16 mouse cellular contexts compared by ENCODE assay signal in the genomic region with DNA sequence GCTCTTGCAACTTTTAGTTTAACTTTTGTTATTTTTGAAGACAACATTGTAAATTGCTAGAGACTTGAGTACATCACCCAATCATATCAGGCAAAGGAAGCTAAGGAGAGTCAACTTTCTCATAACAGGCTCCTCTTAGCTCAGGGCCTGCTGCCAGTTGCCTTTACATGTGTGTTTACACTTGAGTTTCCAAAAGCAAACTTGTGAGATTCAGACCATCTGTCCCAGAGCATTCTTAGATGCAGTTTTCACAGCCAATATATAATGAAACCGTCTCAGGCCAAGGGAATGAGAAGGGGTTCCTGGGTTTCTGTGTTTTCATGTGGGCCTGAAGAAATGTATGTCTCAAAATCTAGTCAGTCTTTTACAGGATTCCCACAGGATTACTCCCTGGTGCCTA.
DNase-seq lines count a peak whose midpoint lies in the region; ATAC-seq and TF ChIP-seq lines count a peak whose summit lies in the region.
"Had no signal": no experiment of that assay in that cellular context is flagged by ENCODE, and none has a peak within 500 bp of the region (broad histone marks: within the 10 kb centered on the region; RNA-seq: fewer than 3 reads in every experiment).

No protein-coding gene starts in this region.

- no peak overlapping the region for H3K9ac ChIP-seq in forebrain, embryonic 14.5 days (ENCODE audit: low read length)
- H3K9ac ChIP-seq in stomach, embryonic 14.5 days (replicated peaks; ENCODE audit: low read depth, low read length) = no peak overlapping the region
- H3K9ac ChIP-seq in stomach, postnatal 0 days (ENCODE audit: low read length) = no peak overlapping the region
- H3K9ac ChIP-seq: heart, embryonic 13.5 days; liver, embryonic 13.5 days; midbrain, embryonic 15.5 days had no signal

- H3K4me2 ChIP-seq in forebrain, embryonic 14.5 days (ENCODE audit: low read length) = no peak overlapping the region
- no peak overlapping the region for H3K4me2 ChIP-seq in stomach, embryonic 14.5 days (replicated peaks; ENCODE audit: low read depth, low read length)
- H3K4me2 ChIP-seq in stomach, postnatal 0 days (replicated peaks; ENCODE audit: low read depth) = no peak overlapping the region
- H3K4me2 ChIP-seq: heart, embryonic 13.5 days; liver, embryonic 13.5 days; midbrain, embryonic 15.5 days had no signal

- H3K4me3 ChIP-seq in forebrain, embryonic 14.5 days (ENCODE audit: low read depth, low read length) = no peak overlapping the region
- no peak overlapping the region for H3K4me3 ChIP-seq in forebrain, embryonic 10.5 days
- no peak overlapping the region for H3K4me3 ChIP-seq in stomach, embryonic 14.5 days (ENCODE audit: low read depth, low read length)
- no peak overlapping the region for H3K4me3 ChIP-seq in stomach, postnatal 0 days (ENCODE audit: low read depth, low read length)
- H3K4me3 ChIP-seq: heart, embryonic 13.5 days; hindbrain, embryonic 10.5 days; liver, embryonic 13.5 days; midbrain, embryonic 15.5 days had no signal

- intact Hi-C loops in gastrocnemius, postnatal 14 days (cut with DNase I; ENCODE audit: low total_unique reads) = no loop called here

- DNase-seq in forebrain, embryonic 14.5 days (ENCODE audit: low spot score) = peak; percentile 88
- no peak for DNase-seq in forebrain, embryonic 10.5 days (ENCODE audit: extremely low spot score, low spot score)
- DNase-seq in stomach, postnatal 0 days (ENCODE audit: low spot score) = no peak
- peak; percentile 21 to 25 for DNase-seq in right cerebral cortex, adult 2 months (ENCODE audit: low spot score in 2 of 2)
- DNase-seq in adrenal gland, postnatal 4 days (ENCODE audit: low spot score in 2 of 2) = no peak
- DNase-seq in gastrocnemius, postnatal 14 days = no peak
- no peak for DNase-seq in Muller cell, postnatal 12 days (ENCODE audit: inconsistent ontology term)
- DNase-seq: cerebellum, adult 9-10 months; gastrocnemius, postnatal 25 days; kidney, adult 18-20 months; liver, embryonic 13.5 days; thymus, postnatal 25 days had no signal

- no peaks in the 10 kb centered on the region for H3K4me1 ChIP-seq in forebrain, embryonic 14.5 days (ENCODE audit: control insufficient read depth, insufficient read depth, low read length)
- no peaks in the 10 kb centered on the region for H3K4me1 ChIP-seq in forebrain, embryonic 10.5 days
- H3K4me1 ChIP-seq in stomach, embryonic 14.5 days (ENCODE audit: control insufficient read depth, insufficient read depth, low read length) = no peaks in the 10 kb centered on the region
- H3K4me1 ChIP-seq in stomach, postnatal 0 days (replicated peaks; ENCODE audit: control insufficient read depth, insufficient read depth) = no peaks in the 10 kb centered on the region
- H3K4me1 ChIP-seq: heart, embryonic 13.5 days; hindbrain, embryonic 10.5 days; liver, embryonic 13.5 days; midbrain, embryonic 15.5 days had no signal

- no peaks in the 10 kb centered on the region for H3K36me3 ChIP-seq in forebrain, embryonic 14.5 days (ENCODE audit: control insufficient read depth, insufficient read depth, low read length)
- H3K36me3 ChIP-seq in forebrain, embryonic 10.5 days (replicated peaks) = no peaks in the 10 kb centered on the region
- H3K36me3 ChIP-seq in stomach, embryonic 14.5 days (ENCODE audit: control insufficient read depth, insufficient read depth, low read length) = no peaks in the 10 kb centered on the region
- no peaks in the 10 kb centered on the region for H3K36me3 ChIP-seq in stomach, postnatal 0 days (ENCODE audit: control insufficient read depth, insufficient read depth, low read length)
- H3K36me3 ChIP-seq: heart, embryonic 13.5 days; hindbrain, embryonic 10.5 days; liver, embryonic 13.5 days; midbrain, embryonic 15.5 days had no signal

- H3K9me3 ChIP-seq in forebrain, embryonic 14.5 days (replicated peaks; ENCODE audit: control insufficient read depth, low read length) = no peaks in the 10 kb centered on the region
- no peaks in the 10 kb centered on the region for H3K9me3 ChIP-seq in forebrain, embryonic 10.5 days
- no peaks in the 10 kb centered on the region for H3K9me3 ChIP-seq in stomach, embryonic 14.5 days (ENCODE audit: control insufficient read depth, low read depth, low read length)
- no peaks in the 10 kb centered on the region for H3K9me3 ChIP-seq in stomach, postnatal 0 days (ENCODE audit: control insufficient read depth, low read length)
- H3K9me3 ChIP-seq: heart, embryonic 13.5 days; hindbrain, embryonic 10.5 days; liver, embryonic 13.5 days; midbrain, embryonic 15.5 days had no signal

- no peak for TF ChIP-seq CTCF in stomach, postnatal 0 days (IDR thresholded peaks at IDR 0.05; ENCODE audit: low read depth)

- 59% methylated on average over 1 of the region's 1 CpGs for WGBS in forebrain, embryonic 14.5 days
- 82% methylated on average over 1 of the region's 1 CpGs for WGBS in forebrain, embryonic 10.5 days
- WGBS in stomach, embryonic 14.5 days = 42% methylated on average over 1 of the region's 1 CpGs
- 56% methylated on average over 1 of the region's 1 CpGs for WGBS in stomach, postnatal 0 days

- peak; percentile 80; the same call in 1 of the 2 replicates for ATAC-seq in forebrain, embryonic 14.5 days
- no peak for ATAC-seq in stomach, embryonic 14.5 days (ENCODE audit: insufficient number of reproducible peaks, insufficient read depth, low FRiP score, low read depth)
- no peak for ATAC-seq in stomach, postnatal 0 days (ENCODE audit: low FRiP score, low TSS enrichment)
- ATAC-seq: midbrain, embryonic 15.5 days had no signal

- TF ChIP-seq EP300 in stomach, postnatal 0 days (optimal IDR thresholded peaks at IDR 0.05) = no peak

- no peaks in the 10 kb centered on the region for H3K27me3 ChIP-seq in forebrain, embryonic 14.5 days (replicated peaks; ENCODE audit: control insufficient read depth, insufficient read depth, low read length)
- no peaks in the 10 kb centered on the region for H3K27me3 ChIP-seq in forebrain, embryonic 10.5 days (ENCODE audit: poor library complexity, severe bottlenecking)
- H3K27me3 ChIP-seq in stomach, embryonic 14.5 days (ENCODE audit: control insufficient read depth, insufficient read depth, low read length) = no peaks in the 10 kb centered on the region
- no peaks in the 10 kb centered on the region for H3K27me3 ChIP-seq in stomach, postnatal 0 days (ENCODE audit: control insufficient read depth, insufficient read depth, low read length)
- H3K27me3 ChIP-seq: heart, embryonic 13.5 days; liver, embryonic 13.5 days; midbrain, embryonic 15.5 days had no signal

- no peak overlapping the region for H3K27ac ChIP-seq in forebrain, embryonic 14.5 days (ENCODE audit: low read depth, low read length)
- no peak overlapping the region for H3K27ac ChIP-seq in forebrain, embryonic 10.5 days
- H3K27ac ChIP-seq in stomach, embryonic 14.5 days (ENCODE audit: low read length) = peak overlapping the region; percentile 67; the same call in 1 of the 2 replicates
- H3K27ac ChIP-seq in stomach, postnatal 0 days (replicated peaks) = no peak overlapping the region
- H3K27ac ChIP-seq: heart, embryonic 13.5 days; hindbrain, embryonic 10.5 days; liver, embryonic 13.5 days; midbrain, embryonic 15.5 days had no signal

Comparison
In these comparisons a context has a peak if more than half of its experiments do, and no peak if none do; other contexts are left out.
1. DNase-seq: peak in forebrain, embryonic 14.5 days (single experiment) and right cerebral cortex, adult 2 months (2 of 2); none in forebrain, embryonic 10.5 days (single experiment), stomach, postnatal 0 days (single experiment), adrenal gland, postnatal 4 days (0 of 2), gastrocnemius, postnatal 14 days (single experiment) and Muller cell, postnatal 12 days (single experiment).